Mouse (Mus musculus) heart, postnatal 0 days (tissue): ENCODE measurements around the gene Ddx31. TPM values are rescaled to one million over a fixed set of nuclear protein-coding genes. Genes with fewer than 3 reads are reported as not detected.

Experiments
- ATAC-seq: fragments of 200-750 bp; cut with Nextera tagmentation; 2 replicates; pipeline ENCODE4 v1.8.0; 2017; ENCODE audit warnings: low read depth, moderate number of reproducible peaks, moderate library complexity; ENCODE audit not compliant: insufficient read depth
- DNase-seq: peaks from one replicate; pipeline ENCODE4 v3.0.0-alpha.2; 2016; ENCODE audit warnings: low spot score
- H3K27ac ChIP-seq: fragments of 300-500 bp; sonication (generic); 2 replicates; pipeline ENCODE4 v1.5.1; 2014; ENCODE audit warnings: low read depth, mild to moderate bottlenecking
- H3K27me3 ChIP-seq: fragments of 300-500 bp; sonication (generic); 2 replicates; pipeline ENCODE4 v1.6.1; 2014; ENCODE audit warnings: low read length, mixed read lengths; ENCODE audit not compliant: control insufficient read depth, insufficient read depth
- H3K36me3 ChIP-seq: fragments of 300-500 bp; sonication (generic); replicated peaks from 2 replicates; pipeline ENCODE4 v1.6.1; 2014; ENCODE audit warnings: low read length, mixed read lengths; ENCODE audit not compliant: control insufficient read depth, insufficient read depth
- H3K4me1 ChIP-seq: fragments of 300-500 bp; sonication (generic); 2 replicates; pipeline ENCODE4 v1.6.1; 2014; ENCODE audit warnings: antibody characterized with exemption; ENCODE audit not compliant: control insufficient read depth, insufficient read depth
- H3K4me2 ChIP-seq: fragments of 300-500 bp; sonication (generic); 2 replicates; pipeline ENCODE4 v1.6.1; 2014; ENCODE audit warnings: low read depth, mild to moderate bottlenecking, low read length, moderate library complexity
- H3K4me3 ChIP-seq: fragments of 300-500 bp; sonication (generic); 2 replicates; pipeline ENCODE4 v1.5.1; 2014; ENCODE audit warnings: low read depth, low read length
- H3K9ac ChIP-seq: fragments of 300-500 bp; sonication (generic); replicated peaks from 2 replicates; pipeline ENCODE4 v1.6.1; 2014; ENCODE audit warnings: low read depth, low read length, mixed read lengths
- H3K9me3 ChIP-seq: fragments of 300-500 bp; sonication (generic); replicated peaks from 2 replicates; pipeline ENCODE4 v1.6.1; 2016; ENCODE audit warnings: low read length; ENCODE audit not compliant: control insufficient read depth
- CTCF ChIP-seq: IDR thresholded peaks from 2 replicates; pipeline ENCODE4 v1.5.1; 2016; ENCODE audit warnings: antibody characterized with exemption, control low read depth, low read depth
- EP300 ChIP-seq: IDR thresholded peaks from 2 replicates; pipeline ENCODE4 v1.6.1; 2016; ENCODE audit warnings: antibody characterized with exemption, low read depth
- WGBS: fragments of 180-500 bp; shearing (Covaris S2); extraction: QIAGEN DNeasy Blood & Tissue Kit; methylation state at CpG from one replicate; pipeline ENCODE4 v1.1.7; 2014; 5-methylcytosine and 5-hydroxymethylcytosine counted together
- polyA plus RNA-seq: library from polyadenylated mRNA; unstranded; fragments of >200 nt; fragmentation: Nextera tagmentation; extraction: Ambion mirVana; gene quantifications from 2 replicates; pipeline ENCODE4 v1.2.1, GENCODE M21; 2015
- total RNA-seq: library from RNA; depleted of rRNA; stranded (reverse); fragments of >200 nt; gene quantifications from 2 replicates; pipeline ENCODE4 v1.2.3, GENCODE M21; 2014; ENCODE audit warnings: low replicate concordance

The Ddx31 gene
- total and polyA plus RNA-seq, 2 experiments from 2014 or later: 2.1 to 4.1 TPM

DNA sequence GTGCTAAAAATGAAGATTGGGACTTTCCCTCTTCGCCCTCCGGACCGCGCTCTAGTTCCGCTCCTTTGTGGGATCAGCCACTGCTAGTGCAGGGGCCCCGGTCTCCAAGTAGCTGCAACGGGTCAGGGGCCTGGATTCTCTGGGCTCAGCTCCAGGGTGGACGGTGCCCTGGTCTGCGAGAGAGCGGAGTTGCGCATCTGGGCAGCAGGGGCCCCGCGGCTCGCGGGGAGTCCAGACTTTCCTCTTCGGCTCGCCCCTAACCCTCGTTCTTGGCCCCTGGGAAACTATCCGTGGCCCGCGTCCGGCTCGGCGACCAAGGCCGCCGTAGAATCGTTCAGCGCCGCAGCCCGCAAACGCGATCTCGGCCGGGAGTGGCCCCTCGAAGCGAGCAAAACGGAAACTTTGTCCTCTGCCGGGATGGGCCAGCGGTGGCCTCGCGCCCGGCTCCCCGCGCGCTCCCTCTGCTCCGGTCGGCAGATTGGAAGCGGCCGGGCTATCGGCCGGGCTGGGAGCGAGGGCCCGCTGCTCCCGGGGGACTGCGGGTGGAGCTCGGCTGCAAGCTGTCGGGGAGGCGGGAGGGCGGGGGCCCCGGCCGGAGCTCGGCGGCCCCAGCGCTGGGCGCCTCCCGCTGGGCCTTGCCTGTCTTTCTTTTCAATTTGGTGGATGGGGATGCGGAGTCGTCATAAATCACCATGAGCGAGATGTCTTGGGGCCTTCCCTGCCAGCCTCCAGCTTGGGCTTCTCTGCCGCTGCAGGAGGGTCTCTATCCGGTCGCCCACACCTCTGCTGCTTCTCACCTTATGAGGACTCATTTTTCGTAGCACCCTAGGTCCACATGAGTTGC is 77.5 kb downstream of the Ddx31 start:
- peak overlapping the region; percentile 30 for H3K4me2 ChIP-seq
- peak overlapping the region; percentile 28 for H3K4me3 ChIP-seq
- TF ChIP-seq CTCF (no peak), EP300 (no peak)
- H3K9ac ChIP-seq: no peak overlapping the region
- ATAC-seq (no peak), DNase-seq (no peak)
- WGBS: 2% methylated on average over 72 of the region's 73 CpGs
- no peaks in the 10 kb centered on the region for H3K36me3 ChIP-seq
- H3K27ac ChIP-seq: no peak overlapping the region
- no peaks in the 10 kb centered on the region for H3K9me3 ChIP-seq
- H3K27me3 ChIP-seq: peaks cover 97% of the 10 kb centered on the region
- no peaks in the 10 kb centered on the region for H3K4me1 ChIP-seq

DNA sequence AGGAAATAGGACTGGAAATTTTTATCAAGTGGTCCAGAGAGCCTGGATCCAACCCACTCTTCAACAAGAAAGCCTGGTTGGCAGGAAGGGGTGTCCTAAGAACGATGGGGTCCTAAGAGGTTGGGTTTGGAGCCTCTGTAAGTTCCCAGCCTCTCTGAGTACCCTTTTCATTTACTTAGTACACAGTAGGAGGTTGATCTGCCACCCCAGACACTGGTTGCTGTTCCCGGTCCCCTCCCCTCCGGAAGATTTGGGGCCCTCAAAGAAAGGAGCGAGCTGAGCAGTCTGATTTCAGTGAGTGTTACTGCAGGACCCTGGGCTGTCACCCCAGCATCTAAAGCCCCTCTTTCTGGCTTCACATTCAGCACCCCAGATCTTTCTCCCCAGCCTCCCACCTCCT is 78.8 kb downstream of the Ddx31 start:
- H3K4me2 ChIP-seq: no peak overlapping the region
- no peak overlapping the region for H3K4me3 ChIP-seq
- DNase-seq (no peak), ATAC-seq (no peak)
- 0% methylated on average over 4 of the region's 4 CpGs for WGBS
- H3K27ac ChIP-seq: no peak overlapping the region
- no peaks in the 10 kb centered on the region for H3K9me3 ChIP-seq
- no peaks in the 10 kb centered on the region for H3K4me1 ChIP-seq
- peaks cover 96% of the 10 kb centered on the region for H3K27me3 ChIP-seq
- no peaks in the 10 kb centered on the region for H3K36me3 ChIP-seq
- TF ChIP-seq EP300: no peak
- no peak for TF ChIP-seq CTCF
- no peak overlapping the region for H3K9ac ChIP-seq

DNA sequence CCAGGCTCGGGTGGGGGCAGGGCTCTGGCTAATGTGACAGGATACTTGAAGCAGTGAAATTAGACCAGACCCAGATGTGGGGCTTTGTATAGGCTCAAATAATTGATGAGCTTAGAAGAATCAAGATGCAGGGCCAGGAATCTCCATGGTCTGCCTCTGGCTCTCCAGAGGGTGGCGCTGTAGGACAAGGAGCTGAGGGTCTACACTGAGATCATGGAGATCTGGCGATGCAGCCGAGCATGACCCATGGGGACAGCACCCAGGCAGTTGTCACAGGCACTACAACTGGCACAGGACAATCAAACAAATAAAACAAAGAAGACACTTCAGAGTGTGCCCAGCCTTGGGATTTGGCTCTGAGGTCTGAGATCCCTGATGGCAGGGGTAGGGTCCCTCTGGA is 83.7 kb downstream of the Ddx31 start:
- ATAC-seq: peak; percentile 44
- 0% methylated on average over 4 of the region's 4 CpGs for WGBS
- H3K27me3 ChIP-seq: peaks cover 54% of the 10 kb centered on the region

DNA sequence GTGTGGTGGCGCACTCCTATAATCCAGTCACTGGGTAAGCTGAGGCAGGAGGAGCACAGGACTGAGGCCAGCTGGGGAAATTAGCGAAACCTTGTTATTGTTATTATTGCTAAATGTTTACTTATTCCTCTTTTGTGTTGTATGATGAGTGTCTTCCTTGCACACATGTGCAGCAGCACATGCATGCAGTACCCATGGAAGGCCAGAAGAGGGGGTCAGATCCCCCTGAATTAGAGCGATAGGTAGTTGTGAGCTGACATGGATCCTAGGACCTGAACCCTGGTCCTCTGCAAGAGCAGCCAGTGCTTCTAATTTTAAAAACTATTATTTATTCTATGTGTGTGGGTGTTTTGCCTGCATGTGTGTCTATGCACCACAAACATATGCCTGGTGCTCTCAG is 90.4 kb downstream of the Ddx31 start:
- DNase-seq (no peak), ATAC-seq (no peak)
- Histone ChIP-seq H3K27me3 (0 out of 2 replicates have a peak, but pooled peaks cover 3% of the 10 kb centered on the region), H3K9me3 (no peaks in the 10 kb centered on the region), H3K4me2 (no peak overlapping the region), H3K9ac (no peak overlapping the region), H3K4me1 (no peaks in the 10 kb centered on the region), H3K4me3 (no peak overlapping the region), H3K27ac (no peak overlapping the region), H3K36me3 (no peaks in the 10 kb centered on the region)
- TF ChIP-seq CTCF (0 out of 2 replicates have a peak, but pooled peaks have one; percentile 14), EP300 (no peak)
- WGBS: 87% methylated on average over 3 of the region's 3 CpGs

More for the DNA sequence above, 83.7 kb downstream of the Ddx31 start:
- H3K27ac ChIP-seq: no peak overlapping the region
- no peaks in the 10 kb centered on the region for H3K9me3 ChIP-seq
- DNase-seq: no peak
- H3K9ac ChIP-seq: no peak overlapping the region
- H3K4me2 ChIP-seq: no peak overlapping the region
- no peak overlapping the region for H3K4me3 ChIP-seq
- peak; percentile 89 for TF ChIP-seq CTCF
- no peak for TF ChIP-seq EP300
- H3K36me3 ChIP-seq: no peaks in the 10 kb centered on the region
- H3K4me1 ChIP-seq: no peaks in the 10 kb centered on the region

DNA sequence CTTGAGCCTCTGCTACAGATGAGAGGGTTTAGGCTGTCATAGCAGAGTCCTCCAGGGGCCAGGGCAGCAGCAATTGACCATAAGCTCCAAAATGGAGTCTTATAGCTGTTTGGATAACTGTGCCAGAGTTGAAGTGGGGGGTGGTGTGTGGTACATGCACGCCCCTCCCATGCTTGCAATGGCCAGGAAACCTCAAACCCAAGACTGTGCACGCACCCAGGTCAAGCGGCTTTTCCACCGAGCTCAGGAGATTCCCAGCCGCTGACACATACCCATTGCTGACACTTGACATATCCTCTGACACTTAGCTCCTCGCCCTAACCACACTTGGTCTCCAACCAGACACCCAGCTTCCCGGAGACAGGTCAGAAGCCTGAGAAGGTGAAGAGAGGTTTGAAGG is 98.8 kb downstream of the Ddx31 start:
- Histone ChIP-seq H3K27me3 (0 out of 2 replicates have a peak, but pooled peaks cover 4% of the 10 kb centered on the region), H3K9me3 (no peaks in the 10 kb centered on the region), H3K9ac (no peak overlapping the region), H3K27ac (no peak overlapping the region), H3K36me3 (no peaks in the 10 kb centered on the region), H3K4me3 (no peak overlapping the region), H3K4me1 (no peaks in the 10 kb centered on the region), H3K4me2 (no peak overlapping the region)
- no peak for DNase-seq
- ATAC-seq: no peak
- 43% methylated on average over 7 of the region's 7 CpGs for WGBS
- no peak for TF ChIP-seq CTCF
- TF ChIP-seq EP300: no peak
